Mouse (Mus musculus): Measurements from ENCODE around the gene Herc2.

Herc2 gene

GRCm38 (mm10) chr7:56201483-56202218 is 151.7 kb downstream of the Herc2 start:
- DNase-seq (ENCODE audit: low read depth, low spot score) = no peak
- Histone ChIP-seq H3K27me3 (ENCODE audit: control insufficient read depth, insufficient read depth, low read length, poor library complexity, severe bottlenecking) (no peaks in the 10 kb centered on the region), H3K36me3 (ENCODE audit: control insufficient read depth, insufficient read depth, low read length, poor library complexity, severe bottlenecking) (peaks cover 16% of the 10 kb centered on the region)

GRCm38 (mm10) chr7:56202843-56203242 is 152.8 kb downstream of the Herc2 start:
- no peaks in the 10 kb centered on the region for H3K27me3 ChIP-seq (ENCODE audit: control insufficient read depth, insufficient read depth, low read length, poor library complexity, severe bottlenecking)
- no peak for DNase-seq (ENCODE audit: low read depth, low spot score)

GRCm38 (mm10) chr7:56203286-56203685 is 153.3 kb downstream of the Herc2 start:
- no peaks in the 10 kb centered on the region for H3K27me3 ChIP-seq (ENCODE audit: control insufficient read depth, insufficient read depth, low read length, poor library complexity, severe bottlenecking)
- DNase-seq (ENCODE audit: low read depth, low spot score) = no peak
- peaks cover 10% of the 10 kb centered on the region; the same call in 1 of the 2 replicates for H3K36me3 ChIP-seq (ENCODE audit: control insufficient read depth, insufficient read depth, low read length, poor library complexity, severe bottlenecking)

More at GRCm38 (mm10) chr7:56202843-56203242, 152.8 kb downstream of the Herc2 start:
- peaks cover 13% of the 10 kb centered on the region for H3K36me3 ChIP-seq (ENCODE audit: control insufficient read depth, insufficient read depth, low read length, poor library complexity, severe bottlenecking)

DNA sequence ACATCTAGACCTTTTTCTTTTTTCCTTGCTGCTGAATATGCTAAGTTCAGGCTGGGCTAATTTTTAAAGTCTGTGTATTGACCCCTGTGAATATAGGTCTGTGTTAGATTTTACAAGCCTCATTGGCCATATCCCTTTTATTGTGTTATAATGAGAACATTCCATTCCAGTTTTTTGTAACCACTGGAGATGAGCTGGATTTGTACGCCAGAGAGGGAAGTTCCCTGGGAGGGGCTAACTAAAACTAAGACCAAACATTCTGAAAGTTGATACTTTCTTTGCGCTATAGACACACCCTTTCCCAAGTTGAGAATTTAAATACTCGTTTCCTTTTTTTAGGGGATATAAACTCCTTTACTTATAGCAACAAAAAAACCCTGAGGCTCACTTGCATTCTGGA is 154.9 kb downstream of the Herc2 start:
- Histone ChIP-seq H3K27me3 (ENCODE audit: control insufficient read depth, insufficient read depth, low read length, poor library complexity, severe bottlenecking) (no peaks in the 10 kb centered on the region), H3K36me3 (ENCODE audit: control insufficient read depth, insufficient read depth, low read length, poor library complexity, severe bottlenecking) (peaks cover 12% of the 10 kb centered on the region; the same call in 1 of the 2 replicates)
- DNase-seq (ENCODE audit: low read depth, low spot score) = no peak

DNA sequence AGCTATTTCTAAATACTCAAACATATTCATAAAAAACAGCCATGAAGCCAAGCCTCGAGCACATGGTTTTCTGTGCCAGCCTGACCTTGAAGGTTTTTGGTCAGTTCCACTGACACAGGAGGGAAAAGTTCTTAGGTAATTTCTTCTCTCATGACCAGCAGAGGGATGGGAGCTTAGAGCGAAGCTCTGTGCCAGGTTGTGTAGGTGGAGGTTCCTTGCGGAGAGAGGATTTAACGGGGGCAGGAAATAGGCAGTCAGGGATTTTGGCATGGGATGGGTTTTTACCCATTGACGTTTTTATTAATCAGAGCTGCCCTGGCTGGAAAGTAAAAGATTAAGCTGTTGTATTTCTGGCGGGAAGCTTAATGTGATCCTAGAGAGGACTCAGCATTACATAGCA is 170.8 kb downstream of the Herc2 start:
- Histone ChIP-seq H3K36me3 (ENCODE audit: control insufficient read depth, insufficient read depth, low read length, poor library complexity, severe bottlenecking) (peaks cover 16% of the 10 kb centered on the region), H3K27me3 (ENCODE audit: control insufficient read depth, insufficient read depth, low read length, poor library complexity, severe bottlenecking) (no peaks in the 10 kb centered on the region)
- no peak for DNase-seq (ENCODE audit: low read depth, low spot score)

- Histone ChIP-seq H3K36me3 (ENCODE audit: control insufficient read depth, insufficient read depth, low read length, poor library complexity, severe bottlenecking) (peaks cover 2% of the 10 kb centered on the region; the same call in 1 of the 2 replicates), H3K27me3 (ENCODE audit: control insufficient read depth, insufficient read depth, low read length, poor library complexity, severe bottlenecking) (no peaks in the 10 kb centered on the region)
- DNase-seq (ENCODE audit: low read depth, low spot score) = no peak
Measured at GRCm38 (mm10) chr7:56235794-56236423, 185.9 kb downstream of the Herc2 start.

DNA sequence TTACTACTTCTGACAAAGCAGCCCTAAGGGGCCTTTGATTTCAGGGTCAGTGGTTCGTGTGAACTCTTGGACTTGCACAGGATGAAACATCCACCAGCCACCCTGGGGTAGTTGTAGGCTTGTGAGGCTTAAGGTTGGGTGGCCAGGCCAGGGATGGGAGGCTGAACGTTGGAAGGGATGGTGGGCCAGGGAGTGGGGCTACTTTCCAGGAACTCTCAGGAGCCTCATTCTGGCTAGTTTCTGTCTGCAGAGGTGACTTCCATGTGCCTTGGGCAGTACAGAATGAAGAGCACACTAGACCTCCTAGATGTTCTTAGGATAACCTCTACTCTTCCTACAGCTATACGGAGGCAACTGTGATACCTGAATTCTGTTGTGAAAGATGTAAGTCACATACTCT is 186.6 kb downstream of the Herc2 start:
- Histone ChIP-seq H3K36me3 (ENCODE audit: control insufficient read depth, insufficient read depth, low read length, poor library complexity, severe bottlenecking) (peaks cover 2% of the 10 kb centered on the region; the same call in 1 of the 2 replicates), H3K27me3 (ENCODE audit: control insufficient read depth, insufficient read depth, low read length, poor library complexity, severe bottlenecking) (no peaks in the 10 kb centered on the region)
- no peak for DNase-seq (ENCODE audit: low read depth, low spot score)

DNA sequence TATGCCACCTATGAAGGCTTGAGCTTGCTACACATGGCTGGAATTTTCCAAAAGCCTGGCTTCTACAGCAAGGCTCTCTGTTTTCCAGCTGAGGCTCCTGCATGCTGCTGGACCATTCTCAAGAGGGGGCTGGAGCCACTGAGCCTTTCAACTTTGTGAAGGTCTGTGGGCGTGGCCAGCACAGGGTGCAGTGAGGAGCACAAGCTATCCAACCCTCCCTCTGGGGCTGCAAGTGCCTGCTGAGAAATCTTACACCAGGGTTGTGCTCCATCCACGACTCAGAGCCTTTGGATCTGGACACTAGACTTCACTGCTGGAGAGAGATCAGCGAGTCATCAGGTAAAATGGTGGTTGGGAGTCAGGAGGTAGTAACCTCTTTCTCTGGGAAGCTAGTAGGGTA is 189.5 kb downstream of the Herc2 start, which contains the start of gene Oca2:
Oca2 (plus strand) TSS at position 218 of the 400 bp plus-strand sequence.
- no peak for DNase-seq (ENCODE audit: low read depth, low spot score)
- Histone ChIP-seq H3K36me3 (ENCODE audit: control insufficient read depth, insufficient read depth, low read length, poor library complexity, severe bottlenecking) (no peaks in the 10 kb centered on the region), H3K27me3 (ENCODE audit: control insufficient read depth, insufficient read depth, low read length, poor library complexity, severe bottlenecking) (no peaks in the 10 kb centered on the region)

DNA sequence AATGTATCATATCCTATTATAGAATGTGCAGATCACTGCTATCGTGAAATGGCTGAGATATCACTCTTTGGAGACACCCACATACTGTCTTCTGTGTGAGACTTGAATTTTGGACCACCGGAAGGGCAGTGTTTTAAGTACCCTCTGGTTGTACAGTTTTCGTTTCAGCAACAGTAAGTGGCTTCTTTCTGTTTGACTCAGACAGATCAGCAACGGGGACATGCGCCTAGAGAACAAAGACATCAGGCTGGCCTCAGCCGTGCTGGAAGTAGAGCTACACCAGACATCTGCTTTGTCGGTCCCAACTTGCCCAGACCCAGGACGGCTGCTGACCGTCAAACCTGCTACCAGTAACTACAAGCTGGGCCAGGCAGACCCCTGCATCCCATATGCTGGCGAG is 204.6 kb downstream of the Herc2 start:
- Histone ChIP-seq H3K36me3 (ENCODE audit: control insufficient read depth, insufficient read depth, low read length, poor library complexity, severe bottlenecking) (no peaks in the 10 kb centered on the region), H3K27me3 (ENCODE audit: control insufficient read depth, insufficient read depth, low read length, poor library complexity, severe bottlenecking) (no peaks in the 10 kb centered on the region)
- DNase-seq (ENCODE audit: low read depth, low spot score) = no peak

DNA sequence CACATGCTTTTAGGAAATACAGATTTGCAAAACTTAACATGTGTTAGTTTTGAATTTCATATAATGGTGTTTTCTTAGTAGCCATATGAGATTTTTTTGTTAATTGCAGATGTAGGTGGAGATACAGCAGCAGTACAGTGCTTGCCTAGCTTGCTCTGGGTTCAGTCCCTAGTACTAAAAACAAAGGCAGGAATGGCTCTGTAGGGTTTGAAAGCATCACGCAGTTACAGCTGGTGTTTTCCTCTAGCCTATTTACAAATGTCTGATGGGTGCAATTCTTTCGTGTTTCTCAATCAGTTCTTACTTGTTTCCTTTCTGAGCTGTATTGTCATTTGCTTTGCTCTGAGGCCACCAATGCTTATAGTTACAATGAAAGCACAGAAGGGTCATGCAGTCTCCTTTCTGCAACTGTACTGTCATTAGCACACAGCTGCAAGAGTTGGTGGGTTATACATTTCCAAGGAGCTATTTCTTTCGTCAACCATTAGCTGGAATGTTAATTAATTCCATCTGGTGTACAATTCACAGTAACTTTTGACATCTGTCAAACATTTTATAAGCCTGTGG is 208.0 kb downstream of the Herc2 start:
- H3K27me3 ChIP-seq (ENCODE audit: control insufficient read depth, insufficient read depth, low read length, poor library complexity, severe bottlenecking) = no peaks in the 10 kb centered on the region
- no peaks in the 10 kb centered on the region for H3K36me3 ChIP-seq (ENCODE audit: control insufficient read depth, insufficient read depth, low read length, poor library complexity, severe bottlenecking)
- no peak for DNase-seq (ENCODE audit: low read depth, low spot score)

- H3K27me3 ChIP-seq (ENCODE audit: control insufficient read depth, insufficient read depth, low read length, poor library complexity, severe bottlenecking) = no peaks in the 10 kb centered on the region
- DNase-seq (ENCODE audit: low read depth, low spot score) = no peak
- no peaks in the 10 kb centered on the region for H3K36me3 ChIP-seq (ENCODE audit: control insufficient read depth, insufficient read depth, low read length, poor library complexity, severe bottlenecking)
Measured at GRCm38 (mm10) chr7:56277506-56277905, 227.5 kb downstream of the Herc2 start.
